Mouse (Mus musculus) ES-E14 (cell line): ENCODE measurements around the gene Xylt1. TPM values are rescaled to one million over a fixed set of nuclear protein-coding genes. Genes with fewer than 3 reads are reported as not detected.

Experiments used
- DNase-seq: peaks from one replicate; pipeline ENCODE4 v3.0.0-alpha.2; 2013; ENCODE audit warnings: low read depth, low spot score
- H3K27ac ChIP-seq: 2 replicates; pipeline ENCODE4 v1.5.1; 2012; ENCODE audit warnings: low read depth, mild to moderate bottlenecking, low read length, moderate library complexity, mixed read lengths; ENCODE audit not compliant: poor library complexity, insufficient read depth, severe bottlenecking
- H3K36me3 ChIP-seq: 2 replicates; pipeline ENCODE4 v1.6.1; 2012; ENCODE audit warnings: mild to moderate bottlenecking, low read length, moderate library complexity, mixed read lengths; ENCODE audit not compliant: control insufficient read depth, poor library complexity, insufficient read depth, severe bottlenecking
- H3K4me1 ChIP-seq, 2 experiments: fragments of 150-350 bp in 1 of 2; sonication (generic) in 1 of 2; 2 replicates each; pipeline ENCODE4 v1.6.1; 2012; ENCODE audit warnings: low read length in 2 of 2, mild to moderate bottlenecking in 1 of 2, mixed read lengths in 1 of 2; ENCODE audit not compliant: control insufficient read depth in 2 of 2, insufficient read depth in 2 of 2, poor library complexity in 1 of 2
- H3K4me3 ChIP-seq, 2 experiments: fragments of 150-350 bp in 1 of 2; sonication (generic) in 1 of 2; 2 replicates each; pipeline ENCODE4 v1.5.1; 2012; ENCODE audit warnings: low read length in 2 of 2, low read depth in 1 of 2, mild to moderate bottlenecking in 1 of 2, mixed read lengths in 1 of 2; ENCODE audit not compliant: insufficient read depth in 1 of 2, poor library complexity in 1 of 2, severe bottlenecking in 1 of 2
- H3K9ac ChIP-seq: 2 replicates; pipeline ENCODE4 v1.6.1; 2012; ENCODE audit warnings: low read depth, mild to moderate bottlenecking, low read length, mixed read lengths; ENCODE audit not compliant: poor library complexity, insufficient read depth, severe bottlenecking
- H3K9me3 ChIP-seq: fragments of 150-350 bp; sonication (generic); 2 replicates; pipeline ENCODE4 v1.6.1; 2012; ENCODE audit warnings: low read depth, mild to moderate bottlenecking, low read length; ENCODE audit not compliant: control insufficient read depth, insufficient read depth
- CHD2 ChIP-seq: IDR thresholded peaks from 2 replicates; pipeline ENCODE4 v1.6.1; 2014; ENCODE audit warnings: mild to moderate bottlenecking, low read depth, low read length, inconsistent platforms
- HCFC1 ChIP-seq: IDR thresholded peaks from 2 replicates; pipeline ENCODE4 v1.6.1; 2012; ENCODE audit warnings: low read length, inconsistent platforms, borderline replicate concordance; ENCODE audit not compliant: insufficient read depth
- MAFK ChIP-seq: IDR thresholded peaks from 2 replicates; pipeline ENCODE4 v1.6.1; 2014; ENCODE audit warnings: mild to moderate bottlenecking, low read depth, low read length, inconsistent platforms; ENCODE audit not compliant: insufficient read depth
- ZC3H11A ChIP-seq: IDR thresholded peaks from 2 replicates; pipeline ENCODE4 v1.6.1; 2012; ENCODE audit warnings: low read depth, mild to moderate bottlenecking, inconsistent platforms, low read length, borderline replicate concordance
- ZNF384 ChIP-seq: IDR thresholded peaks from 2 replicates; pipeline ENCODE4 v1.6.1; 2012; ENCODE audit warnings: low read depth, low read length, inconsistent platforms
- in situ Hi-C, 2 experiments: fragments of 600-800 bp; cut with MboI; formaldehyde crosslinking; loops; one replicate each; pipeline ENCODE4 v1.15.1; 2025; ENCODE audit warnings: low sequenced_read_pairs in 2 of 2, inconsistent platforms in 1 of 2; ENCODE audit not compliant: unreplicated experiment in 2 of 2
- total RNA-seq: library from RNA; depleted of rRNA; stranded (reverse); fragments of 300-350 nt; gene quantifications from 2 replicates; pipeline ENCODE4 v1.2.3, GENCODE M21; 2012

Xylt1 gene
- total RNA-seq, 1 experiment: 3.6 TPM

- no peak for DNase-seq
- Histone ChIP-seq H3K27ac (no peak overlapping the region), H3K36me3 (no peaks in the 10 kb centered on the region), H3K9ac (no peak overlapping the region), H3K4me1 (peaks cover 0 to 12% of the 10 kb centered on the region in 2 experiments; a peak in 2 of 4 replicates), H3K4me3 (no peak overlapping the region), H3K9me3 (no peaks in the 10 kb centered on the region)
- in situ Hi-C loops: no loop called here
- TF ChIP-seq HCFC1: no peak
Measured at GRCm38 (mm10) chr7:117419846-117420245, 39.1 kb downstream of the Xylt1 start.

- in situ Hi-C loops: no loop called here
- H3K36me3 ChIP-seq: no peaks in the 10 kb centered on the region
- no peaks in the 10 kb centered on the region for H3K9me3 ChIP-seq
- no peak for TF ChIP-seq ZC3H11A
- TF ChIP-seq MAFK: no peak
- no peak for TF ChIP-seq ZNF384
- no peak for TF ChIP-seq CHD2
- no peak for TF ChIP-seq HCFC1
- H3K4me1 ChIP-seq: peaks cover 0 to 12% of the 10 kb centered on the region in 2 experiments; a peak in 2 of 4 replicates
- H3K9ac ChIP-seq: no peak overlapping the region
- peak overlapping the region; percentile 44; the same call in 1 of the 2 replicates for H3K27ac ChIP-seq
- no peak for DNase-seq
- H3K4me3 ChIP-seq: no peak overlapping the region
Measured at GRCm38 (mm10) chr7:117420301-117420700, 39.5 kb downstream of the Xylt1 start.

GRCm38 (mm10) chr7:117420836-117421566 lies 40.2 kb downstream of the Xylt1 start:
- in situ Hi-C loops: no loop called here

GRCm38 (mm10) chr7:117424841-117425240 lies 44.1 kb downstream of the Xylt1 start:
- peaks cover 0 to 19% of the 10 kb centered on the region in 2 experiments; a peak in 2 of 4 replicates for H3K4me1 ChIP-seq
- no peaks in the 10 kb centered on the region for H3K9me3 ChIP-seq
- in situ Hi-C loops: no loop called here
- no peak overlapping the region for H3K4me3 ChIP-seq
- DNase-seq: no peak
- H3K9ac ChIP-seq: no peak overlapping the region
- H3K36me3 ChIP-seq: no peaks in the 10 kb centered on the region
- TF ChIP-seq ZNF384 (no peak), ZC3H11A (no peak), CHD2 (no peak), MAFK (no peak), HCFC1 (no peak)
- H3K27ac ChIP-seq: no peak overlapping the region

More at GRCm38 (mm10) chr7:117420836-117421566, 40.2 kb downstream of the Xylt1 start:
- H3K4me3 ChIP-seq: no peak overlapping the region
- DNase-seq: no peak
- H3K36me3 ChIP-seq: no peaks in the 10 kb centered on the region
- no peak overlapping the region for H3K27ac ChIP-seq
- H3K9me3 ChIP-seq: no peaks in the 10 kb centered on the region
- no peak overlapping the region for H3K9ac ChIP-seq
- TF ChIP-seq MAFK (no peak), ZC3H11A (no peak), CHD2 (no peak), HCFC1 (no peak), ZNF384 (no peak)
- peaks cover 0 to 12% of the 10 kb centered on the region in 2 experiments; a peak in 2 of 4 replicates for H3K4me1 ChIP-seq

- Histone ChIP-seq H3K36me3 (no peaks in the 10 kb centered on the region), H3K9me3 (no peaks in the 10 kb centered on the region), H3K4me1 (peaks cover 0 to 16% of the 10 kb centered on the region in 2 experiments; a peak in 2 of 4 replicates), H3K4me3 (no peak overlapping the region), H3K9ac (no peak overlapping the region), H3K27ac (no peak overlapping the region)
- no peak for TF ChIP-seq MAFK
- no peak for TF ChIP-seq ZC3H11A
- no peak for TF ChIP-seq CHD2
- no peak for TF ChIP-seq ZNF384
- TF ChIP-seq HCFC1: no peak
- in situ Hi-C loops: no loop called here
- DNase-seq: no peak
Measured at GRCm38 (mm10) chr7:117426366-117426765, 45.6 kb downstream of the Xylt1 start.
